Mouse (Mus musculus): Measurements from ENCODE around the gene Rd3. TPM values are rescaled to one million over a fixed set of nuclear protein-coding genes. Genes with fewer than 3 reads are reported as not detected.

Gene Rd3
- polyA plus RNA-seq, 1 experiment: 0.52 TPM

- no peak for DNase-seq
- WGBS: 89% methylated on average over 5 of the region's 5 CpGs
- H3K27ac ChIP-seq (ENCODE audit: insufficient read depth, low read length): no peak overlapping the region
- TF ChIP-seq CTCF (IDR thresholded peaks at IDR 0.05; ENCODE audit: borderline replicate concordance, insufficient read depth, low read depth, low read length) (no peak), POLR2A (IDR thresholded peaks at IDR 0.05; ENCODE audit: borderline replicate concordance, insufficient read depth, low read length) (no peak)
- no peaks in the 10 kb centered on the region for H3K27me3 ChIP-seq (ENCODE audit: control insufficient read depth, insufficient read depth, low read length)
- H3K4me1 ChIP-seq (ENCODE audit: control insufficient read depth, insufficient read depth, low read length): no peaks in the 10 kb centered on the region
- H3K4me3 ChIP-seq (replicated peaks; ENCODE audit: insufficient read depth, low read depth, low read length): no peak overlapping the region
Observed at GRCm38 (mm10) chr1:191989060-191989459, 11.9 kb downstream of the Rd3 start.

- TF ChIP-seq CTCF (IDR thresholded peaks at IDR 0.05; ENCODE audit: borderline replicate concordance, insufficient read depth, low read depth, low read length) (no peak), POLR2A (IDR thresholded peaks at IDR 0.05; ENCODE audit: borderline replicate concordance, insufficient read depth, low read length) (peak; percentile 87)
- no peaks in the 10 kb centered on the region for H3K27me3 ChIP-seq (ENCODE audit: control insufficient read depth, insufficient read depth, low read length)
- peak overlapping the region; percentile 99 for H3K4me3 ChIP-seq (replicated peaks; ENCODE audit: insufficient read depth, low read depth, low read length)
- H3K27ac ChIP-seq (ENCODE audit: insufficient read depth, low read length): peak overlapping the region; percentile 72
- under 1% methylated on average over 22 of the region's 22 CpGs for WGBS
- peak; percentile 94 to 96 for DNase-seq
- no peaks in the 10 kb centered on the region for H3K4me1 ChIP-seq (ENCODE audit: control insufficient read depth, insufficient read depth, low read length)
Observed at GRCm38 (mm10) chr1:191989994-191990393, 12.8 kb downstream of the Rd3 start.

GRCm38 (mm10) chr1:191992040-191992780 is 15.0 kb downstream of the Rd3 start:
- Histone ChIP-seq H3K27me3 (ENCODE audit: control insufficient read depth, insufficient read depth, low read length) (no peaks in the 10 kb centered on the region), H3K27ac (ENCODE audit: insufficient read depth, low read length) (no peak overlapping the region; the same call in 1 of the 2 replicates), H3K4me3 (replicated peaks; ENCODE audit: insufficient read depth, low read depth, low read length) (no peak overlapping the region), H3K4me1 (ENCODE audit: control insufficient read depth, insufficient read depth, low read length) (no peaks in the 10 kb centered on the region)
- no peak for DNase-seq
- WGBS: 57% methylated on average over 7 of the region's 7 CpGs
- TF ChIP-seq POLR2A (IDR thresholded peaks at IDR 0.05; ENCODE audit: borderline replicate concordance, insufficient read depth, low read length) (no peak), CTCF (IDR thresholded peaks at IDR 0.05; ENCODE audit: borderline replicate concordance, insufficient read depth, low read depth, low read length) (no peak)

GRCm38 (mm10) chr1:191994476-191994875 is 17.3 kb downstream of the Rd3 start:
- DNase-seq: no peak

GRCm38 (mm10) chr1:191995488-191995887 is 18.3 kb downstream of the Rd3 start:
- no peaks in the 10 kb centered on the region for H3K4me1 ChIP-seq (ENCODE audit: control insufficient read depth, insufficient read depth, low read length)
- no peaks in the 10 kb centered on the region for H3K27me3 ChIP-seq (ENCODE audit: control insufficient read depth, insufficient read depth, low read length)
- no peak for TF ChIP-seq POLR2A (IDR thresholded peaks at IDR 0.05; ENCODE audit: borderline replicate concordance, insufficient read depth, low read length)
- TF ChIP-seq CTCF (IDR thresholded peaks at IDR 0.05; ENCODE audit: borderline replicate concordance, insufficient read depth, low read depth, low read length): peak; percentile 26; the same call in 1 of the 2 replicates
- WGBS: 64% methylated on average over 4 of the region's 4 CpGs
- peak in 1 of 2 experiments; percentile 29 for DNase-seq
- no peak overlapping the region for H3K27ac ChIP-seq (ENCODE audit: insufficient read depth, low read length)
- H3K4me3 ChIP-seq (replicated peaks; ENCODE audit: insufficient read depth, low read depth, low read length): no peak overlapping the region

More at GRCm38 (mm10) chr1:191994476-191994875, 17.3 kb downstream of the Rd3 start:
- H3K4me1 ChIP-seq (ENCODE audit: control insufficient read depth, insufficient read depth, low read length): no peaks in the 10 kb centered on the region
- WGBS: 82% methylated on average over 5 of the region's 5 CpGs
- H3K4me3 ChIP-seq (replicated peaks; ENCODE audit: insufficient read depth, low read depth, low read length): no peak overlapping the region
- H3K27me3 ChIP-seq (ENCODE audit: control insufficient read depth, insufficient read depth, low read length): no peaks in the 10 kb centered on the region
- H3K27ac ChIP-seq (ENCODE audit: insufficient read depth, low read length): no peak overlapping the region
- no peak for TF ChIP-seq POLR2A (IDR thresholded peaks at IDR 0.05; ENCODE audit: borderline replicate concordance, insufficient read depth, low read length)
- TF ChIP-seq CTCF (IDR thresholded peaks at IDR 0.05; ENCODE audit: borderline replicate concordance, insufficient read depth, low read depth, low read length): no peak

- TF ChIP-seq CTCF (IDR thresholded peaks at IDR 0.05; ENCODE audit: borderline replicate concordance, insufficient read depth, low read depth, low read length): no peak
- DNase-seq: no peak
- no peaks in the 10 kb centered on the region for H3K27me3 ChIP-seq (ENCODE audit: control insufficient read depth, insufficient read depth, low read length)
- no peak overlapping the region for H3K4me3 ChIP-seq (replicated peaks; ENCODE audit: insufficient read depth, low read depth, low read length)
- H3K4me1 ChIP-seq (ENCODE audit: control insufficient read depth, insufficient read depth, low read length): no peaks in the 10 kb centered on the region
- 85% methylated on average over 7 of the region's 7 CpGs for WGBS
- no peak overlapping the region for H3K27ac ChIP-seq (ENCODE audit: insufficient read depth, low read length)
Observed at GRCm38 (mm10) chr1:191995916-191996315, 18.7 kb downstream of the Rd3 start.

GRCm38 (mm10) chr1:191996621-191997185 is 19.5 kb downstream of the Rd3 start:
- no peaks in the 10 kb centered on the region for H3K4me1 ChIP-seq (ENCODE audit: control insufficient read depth, insufficient read depth, low read length)
- TF ChIP-seq CTCF (IDR thresholded peaks at IDR 0.05; ENCODE audit: borderline replicate concordance, insufficient read depth, low read depth, low read length): no peak
- no peak for TF ChIP-seq POLR2A (IDR thresholded peaks at IDR 0.05; ENCODE audit: borderline replicate concordance, insufficient read depth, low read length)
- WGBS: 63% methylated on average over 8 of the region's 8 CpGs
- no peak for DNase-seq
- H3K27me3 ChIP-seq (ENCODE audit: control insufficient read depth, insufficient read depth, low read length): no peaks in the 10 kb centered on the region
- no peak overlapping the region for H3K4me3 ChIP-seq (replicated peaks; ENCODE audit: insufficient read depth, low read depth, low read length)
- no peak overlapping the region for H3K27ac ChIP-seq (ENCODE audit: insufficient read depth, low read length)

- TF ChIP-seq POLR2A (IDR thresholded peaks at IDR 0.05; ENCODE audit: borderline replicate concordance, insufficient read depth, low read length) (no peak), CTCF (IDR thresholded peaks at IDR 0.05; ENCODE audit: borderline replicate concordance, insufficient read depth, low read depth, low read length) (no peak)
- Histone ChIP-seq H3K27me3 (ENCODE audit: control insufficient read depth, insufficient read depth, low read length) (no peaks in the 10 kb centered on the region), H3K27ac (ENCODE audit: insufficient read depth, low read length) (no peak overlapping the region), H3K4me3 (replicated peaks; ENCODE audit: insufficient read depth, low read depth, low read length) (no peak overlapping the region), H3K4me1 (ENCODE audit: control insufficient read depth, insufficient read depth, low read length) (no peaks in the 10 kb centered on the region)
- no peak for DNase-seq
Observed at GRCm38 (mm10) chr1:191999022-191999421, 21.9 kb downstream of the Rd3 start.

Other genes with a start within 250 kb of the Rd3 start
- 4.5 and 5.0 TPM in 2 replicates for gene Nek2, start 155.9 kb upstream of the Rd3 start, polyA plus RNA-seq (2012; rRNA removed)
- gene Slc30a1, start 70.6 kb upstream of the Rd3 start, polyA plus RNA-seq (2012; rRNA removed): 14.1 and 15.3 TPM in 2 replicates
- gene Traf5, start 115.2 kb downstream of the Rd3 start, polyA plus RNA-seq (2012; rRNA removed): 3.6 and 3.8 TPM in 2 replicates
- 38.7 and 38.9 TPM in 2 replicates for gene Rcor3, start 160.7 kb downstream of the Rd3 start, polyA plus RNA-seq (2012; rRNA removed)
- 18.6 and 20.8 TPM in 2 replicates for gene Kcnh1, start 213.4 kb downstream of the Rd3 start, polyA plus RNA-seq (2012; rRNA removed)

Data from cerebellum, adult 2 months (tissue).